Mouse (Mus musculus): ENCODE measurements around the gene Abhd5.

GRCm38 (mm10) chr9:122372506-122372905, 21.1 kb downstream of the Abhd5 start:
- TF ChIP-seq CTCF (IDR thresholded peaks at IDR 0.05; ENCODE audit: borderline replicate concordance, insufficient read depth, low read length) (no peak), POLR2A (IDR thresholded peaks at IDR 0.05; ENCODE audit: low read depth, low read length) (no peak)
